Mouse (Mus musculus): Measurements from ENCODE around the gene Nelfcd.

Gene Nelfcd

GRCm38 (mm10) chr2:174428996-174429591 is 13.5 kb downstream of the Nelfcd start:
- POLR2A ChIA-PET, result interaction anchor here in 2 of 4 experiments (1.7 to 5.2 kb wide), 5 partner anchors 9 to 28 kb away, joined by 4 to 21 read pairs (median 4); partner anchors contain the start of genes Ctsz (in 1 of the 2), Nelfcd (in 1 of the 2) and Tubb1 (in 1 of the 2)
- CTCF ChIA-PET, result no interaction called here

- ChIA-PET POLR2A (interaction anchor here in 1 of 4 experiments (1.3 to 1.4 kb wide), 2 partner anchors 13 to 107 kb away, joined by 3 to 4 read pairs; no protein-coding TSS in a partner anchor), CTCF (interaction anchor here in 1 of 4 experiments (0.6 kb wide), 1 partner anchor 1744 kb away, joined by 11 read pairs; no protein-coding TSS in a partner anchor)
Measured at GRCm38 (mm10) chr2:174434943-174435342, 19.3 kb downstream of the Nelfcd start.

- CTCF ChIA-PET, result interaction anchor here in 1 of 4 experiments (0.6 kb wide), 1 partner anchor 152 kb away, joined by 3 read pairs; the partner anchor contains the start of gene Gnas
- POLR2A ChIA-PET, result no interaction called here
Measured at GRCm38 (mm10) chr2:174436076-174436701, 20.6 kb downstream of the Nelfcd start.

GRCm38 (mm10) chr2:174436916-174437696 is 21.5 kb downstream of the Nelfcd start:
- POLR2A ChIA-PET, result interaction anchor here in 2 of 4 experiments (0.6 to 3.0 kb wide), 5 partner anchors 9 to 1137 kb away, joined by 3 to 15 read pairs (median 4); partner anchors contain the start of gene Atp5e (in 1 of the 2)
- CTCF ChIA-PET, result no interaction called here

- ChIA-PET CTCF (no interaction called here), POLR2A (interaction anchor here in 2 of 4 experiments (0.6 to 3.0 kb wide), 5 partner anchors 10 to 1137 kb away, joined by 3 to 15 read pairs (median 4); partner anchors contain the start of gene Atp5e (in 1 of the 2))
Measured at GRCm38 (mm10) chr2:174437697-174437982, 22.0 kb downstream of the Nelfcd start.

- CTCF ChIA-PET, result interaction anchor here in 1 of 4 experiments (0.5 kb wide), 1 partner anchor 1666 kb away, joined by 3 read pairs; no protein-coding TSS in a partner anchor
- POLR2A ChIA-PET, result interaction anchor here (0.6 to 3.0 kb wide), 8 partner anchors 10 to 1138 kb away, joined by 3 to 15 read pairs (median 3); partner anchors contain the start of gene Atp5e (in 2 of the 4)
Measured at GRCm38 (mm10) chr2:174438181-174438580, 22.6 kb downstream of the Nelfcd start.

- ChIA-PET CTCF (interaction anchor here in 2 of 4 experiments (0.5 to 0.6 kb wide), 2 partner anchors 33 to 1666 kb away, joined by 3 to 5 read pairs; no protein-coding TSS in a partner anchor), POLR2A (interaction anchor here (0.6 to 3.0 kb wide), 9 partner anchors 11 to 236 kb away, joined by 3 to 15 read pairs (median 3); partner anchors contain the start of gene Atp5e (in 2 of the 4))
Measured at GRCm38 (mm10) chr2:174438737-174439449, 23.3 kb downstream of the Nelfcd start, which contains the start of gene Ctsz. Gene Ctsz, minus strand, starts transcription at chr2:174439039.

GRCm38 (mm10) chr2:174439450-174439838 is 23.8 kb downstream of the Nelfcd start:
- POLR2A ChIA-PET, result interaction anchor here in 3 of 4 experiments (0.6 to 3.0 kb wide), 4 partner anchors 12 to 235 kb away, joined by 3 to 15 read pairs (median 4); partner anchors contain the start of gene Atp5e (in 1 of the 3)
- CTCF ChIA-PET, result interaction anchor here in 1 of 4 experiments (0.6 kb wide), 1 partner anchor 33 kb away, joined by 5 read pairs; no protein-coding TSS in a partner anchor

GRCm38 (mm10) chr2:174439961-174440360 is 24.4 kb downstream of the Nelfcd start:
- POLR2A ChIA-PET, result interaction anchor here in 3 of 4 experiments (0.6 to 3.0 kb wide), 3 partner anchors 12 to 235 kb away, joined by 3 to 15 read pairs (median 6); partner anchors contain the start of gene Atp5e (in 1 of the 3)
- CTCF ChIA-PET, result no interaction called here

GRCm38 (mm10) chr2:174441898-174442297 is 26.3 kb downstream of the Nelfcd start:
- POLR2A ChIA-PET, result interaction anchor here in 1 of 4 experiments (0.8 to 1.2 kb wide), 3 partner anchors 16 to 21 kb away, joined by 3 read pairs; no protein-coding TSS in a partner anchor
- CTCF ChIA-PET, result no interaction called here

GRCm38 (mm10) chr2:174442460-174442859 is 26.9 kb downstream of the Nelfcd start:
- CTCF ChIA-PET, result interaction anchor here in 1 of 4 experiments (0.6 kb wide), 1 partner anchor 125 kb away, joined by 3 read pairs; no protein-coding TSS in a partner anchor

GRCm38 (mm10) chr2:174443046-174443445 is 27.4 kb downstream of the Nelfcd start:
- ChIA-PET POLR2A (interaction anchor here in 2 of 4 experiments (0.6 to 1.2 kb wide), 3 partner anchors 14 to 27 kb away, joined by 3 read pairs; partner anchors contain the start of gene Nelfcd (in 1 of the 2)), CTCF (interaction anchor here in 1 of 4 experiments (0.8 kb wide), 1 partner anchor 50 kb away, joined by 3 read pairs; no protein-coding TSS in a partner anchor)

More at GRCm38 (mm10) chr2:174442460-174442859, 26.9 kb downstream of the Nelfcd start:
- POLR2A ChIA-PET, result interaction anchor here in 2 of 4 experiments (0.7 to 1.2 kb wide), 2 partner anchors 16 to 26 kb away, joined by 3 read pairs; partner anchors contain the start of gene Nelfcd (in 1 of the 2)

GRCm38 (mm10) chr2:174444359-174444758 is 28.8 kb downstream of the Nelfcd start:
- ChIA-PET POLR2A (no interaction called here), CTCF (interaction anchor here in 1 of 4 experiments (0.5 kb wide), 1 partner anchor 39 kb away, joined by 5 read pairs; no protein-coding TSS in a partner anchor)

GRCm38 (mm10) chr2:174445018-174445417 is 29.4 kb downstream of the Nelfcd start:
- ChIA-PET POLR2A (interaction anchor here in 1 of 4 experiments (1.1 kb wide), 1 partner anchor 14 kb away, joined by 4 read pairs; no protein-coding TSS in a partner anchor), CTCF (no interaction called here)

GRCm38 (mm10) chr2:174446492-174446891 is 30.9 kb downstream of the Nelfcd start:
- ChIA-PET CTCF (interaction anchor here in 1 of 4 experiments (0.6 kb wide), 1 partner anchor 15 kb away, joined by 3 read pairs; no protein-coding TSS in a partner anchor), POLR2A (interaction anchor here in 2 of 4 experiments (0.9 to 1.2 kb wide), 2 partner anchors 16 to 18 kb away, joined by 3 read pairs; partner anchors contain the start of gene Atp5e (in 1 of the 2))

- ChIA-PET POLR2A (interaction anchor here in 2 of 4 experiments (0.9 to 1.2 kb wide), 2 partner anchors 17 kb away, joined by 3 read pairs; partner anchors contain the start of gene Atp5e (in 1 of the 2)), CTCF (interaction anchor here in 1 of 4 experiments (0.6 kb wide), 1 partner anchor 16 kb away, joined by 3 read pairs; no protein-coding TSS in a partner anchor)
Measured at GRCm38 (mm10) chr2:174446905-174447304, 31.3 kb downstream of the Nelfcd start.

GRCm38 (mm10) chr2:174448405-174448804 is 32.8 kb downstream of the Nelfcd start:
- POLR2A ChIA-PET, result no interaction called here
- CTCF ChIA-PET, result no interaction called here
